Mouse (Mus musculus) neural tube, embryonic 12.5 days (tissue): ENCODE data around the gene Nkx6-2. TPM values are rescaled to one million over a fixed set of nuclear protein-coding genes. Genes with fewer than 3 reads are reported as not detected.

Experiments used
- ATAC-seq: fragments of 200-750 bp; cut with Nextera tagmentation; 2 replicates; pipeline ENCODE4 v1.8.0; 2017; ENCODE audit warnings: low read depth, mild to moderate bottlenecking, moderate TSS enrichment, moderate library complexity; ENCODE audit not compliant: low FRiP score
- H3K27ac ChIP-seq: fragments of 300-500 bp; sonication (generic); 2 replicates; pipeline ENCODE4 v1.5.1; 2016
- H3K27me3 ChIP-seq: fragments of 300-500 bp; sonication (generic); replicated peaks from 2 replicates; pipeline ENCODE4 v1.6.1; 2016; ENCODE audit warnings: mild to moderate bottlenecking
- H3K36me3 ChIP-seq: fragments of 300-500 bp; sonication (generic); 2 replicates; pipeline ENCODE4 v1.6.1; 2016; ENCODE audit warnings: mild to moderate bottlenecking
- H3K4me1 ChIP-seq: fragments of 300-500 bp; sonication (generic); 2 replicates; pipeline ENCODE4 v1.6.1; 2016
- H3K4me2 ChIP-seq: fragments of 300-500 bp; sonication (generic); replicated peaks from 2 replicates; pipeline ENCODE4 v1.6.1; 2016; ENCODE audit warnings: mild to moderate bottlenecking
- H3K4me3 ChIP-seq: fragments of 300-500 bp; sonication (generic); 2 replicates; pipeline ENCODE4 v1.5.1; 2016
- H3K9ac ChIP-seq: fragments of 300-500 bp; sonication (generic); 2 replicates; pipeline ENCODE4 v1.6.1; 2016; ENCODE audit warnings: mild to moderate bottlenecking
- H3K9me3 ChIP-seq: fragments of 300-500 bp; sonication (generic); 2 replicates; pipeline ENCODE4 v1.6.1; 2016; ENCODE audit warnings: mild to moderate bottlenecking
- WGBS: fragments of 180-500 bp; shearing (Covaris S2); methylation state at CpG from one replicate; pipeline ENCODE4 v1.1.7; 2016; 5-methylcytosine and 5-hydroxymethylcytosine counted together
- polyA plus RNA-seq: library from polyadenylated mRNA; unstranded; fragments of >200 nt; fragmentation: Nextera tagmentation; extraction: Ambion mirVana; gene quantifications from 2 replicates; pipeline ENCODE4 v1.2.1, GENCODE M21; 2016

Gene Nkx6-2
- polyA plus RNA-seq, 1 experiment from 2014 or later: 10.5 TPM

DNA sequence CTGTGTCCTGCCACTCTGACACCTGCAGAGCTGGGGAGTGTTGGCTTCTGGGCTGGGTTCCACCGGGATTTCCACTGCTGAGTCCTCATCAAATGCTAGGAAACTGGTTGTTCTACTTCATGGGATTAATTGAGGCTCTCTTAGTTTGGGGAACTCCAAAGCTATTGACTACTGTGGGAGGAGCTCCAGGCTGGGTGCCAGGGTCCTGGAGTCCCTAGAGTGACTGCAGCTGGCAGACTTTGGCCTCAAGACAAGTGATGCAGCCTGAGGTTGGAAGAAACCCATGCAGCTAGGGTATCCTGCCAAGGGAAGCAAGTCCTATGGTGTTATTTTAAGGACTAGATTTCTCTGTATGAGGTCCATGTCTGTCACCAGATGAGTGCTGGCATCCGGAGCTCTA, 44.1 kb downstream of the Nkx6-2 start:
- H3K27ac ChIP-seq: no peak overlapping the region
- no peak for ATAC-seq
- H3K27me3 ChIP-seq: peaks cover 97% of the 10 kb centered on the region
- H3K4me3 ChIP-seq: no peak overlapping the region
- no peaks in the 10 kb centered on the region for H3K36me3 ChIP-seq
- no peak overlapping the region for H3K4me2 ChIP-seq
- 88% methylated on average over 2 of the region's 2 CpGs for WGBS
- no peak overlapping the region for H3K9ac ChIP-seq
- H3K9me3 ChIP-seq: no peaks in the 10 kb centered on the region
- H3K4me1 ChIP-seq: no peaks in the 10 kb centered on the region

DNA sequence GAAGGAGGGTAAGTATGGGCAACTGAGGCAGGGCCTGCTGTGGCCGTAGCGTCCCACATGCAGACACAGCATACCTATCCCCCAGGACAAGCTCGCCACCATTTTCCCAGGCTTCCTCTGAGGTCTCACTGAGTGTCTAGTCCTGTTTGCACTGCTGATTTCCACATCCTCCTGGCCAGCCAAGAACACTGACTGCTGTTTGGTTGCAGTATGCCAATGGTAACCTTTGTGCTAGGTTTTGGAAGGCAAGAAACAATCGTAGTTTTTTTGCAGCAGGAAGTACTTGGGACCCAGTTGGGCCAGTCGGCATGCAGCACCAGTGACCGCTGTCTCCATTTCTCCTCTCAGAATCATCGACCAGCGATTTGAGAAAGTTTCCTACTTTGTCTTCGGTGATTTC, 44.8 kb downstream of the Nkx6-2 start:
- Histone ChIP-seq H3K27me3 (peaks cover 97% of the 10 kb centered on the region), H3K4me1 (no peaks in the 10 kb centered on the region), H3K27ac (no peak overlapping the region), H3K36me3 (no peaks in the 10 kb centered on the region), H3K9ac (no peak overlapping the region), H3K9me3 (no peaks in the 10 kb centered on the region), H3K4me3 (no peak overlapping the region), H3K4me2 (no peak overlapping the region)
- 94% methylated on average over 9 of the region's 9 CpGs for WGBS
- ATAC-seq: no peak

DNA sequence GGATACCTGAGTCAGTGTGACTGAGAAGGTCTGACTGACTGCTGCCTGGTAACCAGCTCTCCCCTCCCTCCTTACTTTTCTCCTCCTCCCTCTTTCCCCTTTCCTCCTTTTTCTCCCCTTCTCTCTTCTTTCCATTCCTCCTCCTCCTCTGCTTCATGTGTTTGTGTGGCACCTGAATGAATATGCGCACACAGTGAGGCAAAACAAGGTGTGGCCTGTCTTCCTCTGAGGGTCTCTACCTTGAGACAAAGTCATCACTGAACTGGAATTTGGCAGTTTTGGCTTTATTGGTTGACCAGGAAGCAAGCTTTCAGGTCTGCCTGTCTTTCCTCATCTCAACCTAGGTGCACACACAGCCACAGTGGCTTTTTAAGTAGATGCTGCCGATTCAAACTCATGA, 45.8 kb downstream of the Nkx6-2 start:
- 95% methylated on average over 2 of the region's 2 CpGs for WGBS
- H3K4me3 ChIP-seq: no peak overlapping the region
- H3K4me1 ChIP-seq: no peaks in the 10 kb centered on the region
- H3K4me2 ChIP-seq: no peak overlapping the region
- H3K36me3 ChIP-seq: no peaks in the 10 kb centered on the region
- H3K27me3 ChIP-seq: peaks cover 99% of the 10 kb centered on the region
- no peak for ATAC-seq
- H3K27ac ChIP-seq: no peak overlapping the region
- no peaks in the 10 kb centered on the region for H3K9me3 ChIP-seq
- H3K9ac ChIP-seq: no peak overlapping the region

DNA sequence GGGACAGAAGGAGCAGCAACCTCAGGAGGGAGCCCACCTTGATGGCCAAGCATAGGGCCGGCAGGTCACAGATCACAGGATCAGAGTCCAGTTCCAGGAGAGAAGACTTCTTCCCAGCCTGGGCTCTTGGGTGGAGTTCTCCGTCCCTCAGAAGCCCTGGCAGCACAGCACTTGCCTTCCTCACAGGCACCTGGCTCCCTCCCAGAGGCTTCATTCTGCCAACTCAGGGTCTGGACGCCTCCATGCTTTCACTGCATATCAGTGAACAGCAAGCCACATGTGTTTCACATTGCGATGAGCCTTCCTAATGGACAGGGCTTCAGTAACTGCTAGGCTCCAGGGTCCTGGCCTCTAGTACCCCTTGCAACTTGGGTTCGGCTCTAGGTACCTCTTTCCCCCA, 46.3 kb downstream of the Nkx6-2 start:
- no peak for ATAC-seq
- H3K9ac ChIP-seq: no peak overlapping the region
- H3K4me3 ChIP-seq: no peak overlapping the region
- no peaks in the 10 kb centered on the region for H3K9me3 ChIP-seq
- H3K4me2 ChIP-seq: no peak overlapping the region
- H3K36me3 ChIP-seq: no peaks in the 10 kb centered on the region
- H3K27ac ChIP-seq: no peak overlapping the region
- WGBS: 88% methylated on average over 5 of the region's 5 CpGs
- H3K4me1 ChIP-seq: peaks cover under 1% of the 10 kb centered on the region; the same call in 1 of the 2 replicates
- H3K27me3 ChIP-seq: peaks cover 99% of the 10 kb centered on the region

DNA sequence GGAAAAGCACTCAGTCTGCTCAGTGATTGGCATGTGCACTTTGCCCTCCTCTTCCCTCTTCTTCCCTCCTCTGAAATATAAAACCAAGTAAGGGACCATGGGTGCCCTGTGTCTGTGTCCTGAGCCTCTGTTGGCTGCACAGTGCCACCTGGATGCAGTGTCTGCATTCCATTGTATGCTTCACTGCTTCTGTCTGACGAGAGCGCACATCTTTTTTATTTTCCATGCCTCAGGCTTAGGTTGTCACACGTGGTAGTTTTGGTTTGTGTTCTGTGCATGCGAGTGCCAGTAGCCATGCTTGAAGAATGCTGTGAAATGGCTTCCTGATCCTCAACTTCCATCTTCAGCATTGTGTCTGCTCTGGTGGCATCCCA, 51.2 kb downstream of the Nkx6-2 start:
- no peak for ATAC-seq
- WGBS: 57% methylated on average over 4 of the region's 4 CpGs
- Histone ChIP-seq H3K36me3 (peaks cover 3% of the 10 kb centered on the region; the same call in 1 of the 2 replicates), H3K4me3 (no peak overlapping the region), H3K9ac (no peak overlapping the region), H3K4me2 (no peak overlapping the region), H3K27me3 (peaks cover 91% of the 10 kb centered on the region), H3K27ac (no peak overlapping the region), H3K4me1 (peaks cover 23% of the 10 kb centered on the region), H3K9me3 (no peaks in the 10 kb centered on the region)

DNA sequence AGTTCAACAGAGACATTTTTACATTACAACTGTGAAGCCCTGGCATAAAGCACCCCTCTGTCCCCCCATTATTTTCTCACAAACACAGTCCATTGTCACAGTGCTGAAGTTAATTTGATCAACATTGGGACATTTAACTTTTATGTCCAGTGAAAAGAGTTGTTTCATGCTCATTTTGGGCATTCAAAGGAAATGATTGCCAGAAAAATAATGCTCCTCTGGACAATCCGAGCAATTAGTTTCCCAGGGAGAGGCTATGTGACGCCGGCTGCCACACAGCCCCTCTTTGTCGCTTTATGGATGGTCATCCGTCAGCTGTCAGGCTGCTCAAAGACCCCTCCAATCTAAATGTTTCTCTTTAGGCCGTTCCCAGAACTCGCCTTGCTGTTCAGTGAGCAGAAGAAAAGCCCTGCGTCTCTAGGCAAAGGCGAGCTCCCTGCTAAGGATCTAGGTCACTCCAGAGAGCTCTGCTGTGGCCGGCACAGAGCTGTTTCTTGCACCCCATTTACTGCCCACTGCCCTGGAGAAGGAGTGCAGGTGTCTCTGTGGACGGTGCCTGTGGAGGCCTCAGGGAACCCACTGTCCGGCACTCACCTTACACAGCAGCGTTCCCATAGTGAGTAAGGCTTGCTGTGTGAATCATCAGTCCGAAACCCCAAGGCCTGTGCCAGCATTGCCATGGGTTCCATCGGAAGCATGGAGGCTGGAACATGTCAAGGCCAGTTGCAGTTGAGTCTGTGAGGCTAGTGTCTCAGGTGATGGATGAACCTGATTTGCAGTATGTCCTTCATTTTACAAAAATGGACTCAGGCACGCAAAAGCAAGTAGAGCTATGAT, 51.8 kb downstream of the Nkx6-2 start:
- Histone ChIP-seq H3K9me3 (no peaks in the 10 kb centered on the region), H3K27me3 (peaks cover 91% of the 10 kb centered on the region), H3K27ac (no peak overlapping the region), H3K9ac (no peak overlapping the region), H3K4me1 (peaks cover 23% of the 10 kb centered on the region), H3K4me2 (peak overlapping the region; percentile 18; the same call in 1 of the 2 replicates), H3K4me3 (no peak overlapping the region), H3K36me3 (peaks cover 9% of the 10 kb centered on the region; the same call in 1 of the 2 replicates)
- ATAC-seq: peak; percentile 76
- WGBS: 26% methylated on average over 16 of the region's 16 CpGs

Other genes with a start within 250 kb of the Nkx6-2 start
- gene Inpp5a, start 193.7 kb downstream of the Nkx6-2 start, polyA plus RNA-seq: 26.4 and 26.8 TPM in 2 replicates
- gene Cfap46, start 101.0 kb upstream of the Nkx6-2 start, polyA plus RNA-seq: 0.49 and 0.50 TPM in 2 replicates